Mouse (Mus musculus) G1E (cell line): ENCODE results near the gene Ptgir.

Experiments
- CTCF ChIP-seq: IDR thresholded peaks from 2 replicates; pipeline ENCODE4 v1.5.1; 2012; ENCODE audit warnings: low read depth, low read length, inconsistent platforms, mixed read lengths
- GATA1 ChIP-seq: IDR thresholded peaks from 2 replicates; pipeline ENCODE4 v1.6.1; 2012; ENCODE audit warnings: borderline replicate concordance, low read length, inconsistent platforms, mixed read lengths

- TF ChIP-seq CTCF (no peak), GATA1 (no peak)
These were observed 5.8 kb upstream of the Ptgir start for GRCm38 (mm10) chr7:16900526-16900925.
